Mouse (Mus musculus) liver, embryonic 14.5 days (tissue): ENCODE measurements around the gene Prph2.

Source experiments
- CTCF ChIP-seq: IDR thresholded peaks from 2 replicates; pipeline ENCODE4 v1.5.1; 2016; ENCODE audit warnings: antibody characterized with exemption, low read depth, control low read depth
- EP300 ChIP-seq: IDR thresholded peaks from 2 replicates; pipeline ENCODE4 v1.6.1; 2016; ENCODE audit warnings: antibody characterized with exemption, low read depth

GRCm38 (mm10) chr17:46929897-46930296 lies 19.6 kb downstream of the Prph2 start:
- TF ChIP-seq CTCF = no peak
- TF ChIP-seq EP300 = no peak
